Mouse (Mus musculus) frontal cortex, postnatal 10 days (tissue): ENCODE measurements around the gene Tfrc.

Experiments used
- DNase-seq, 2 experiments: peaks; one replicate each; pipeline ENCODE4 v3.0.0; 2022; ENCODE audit warnings: low spot score in 2 of 2, mixed read lengths in 1 of 2

Tfrc gene

DNA sequence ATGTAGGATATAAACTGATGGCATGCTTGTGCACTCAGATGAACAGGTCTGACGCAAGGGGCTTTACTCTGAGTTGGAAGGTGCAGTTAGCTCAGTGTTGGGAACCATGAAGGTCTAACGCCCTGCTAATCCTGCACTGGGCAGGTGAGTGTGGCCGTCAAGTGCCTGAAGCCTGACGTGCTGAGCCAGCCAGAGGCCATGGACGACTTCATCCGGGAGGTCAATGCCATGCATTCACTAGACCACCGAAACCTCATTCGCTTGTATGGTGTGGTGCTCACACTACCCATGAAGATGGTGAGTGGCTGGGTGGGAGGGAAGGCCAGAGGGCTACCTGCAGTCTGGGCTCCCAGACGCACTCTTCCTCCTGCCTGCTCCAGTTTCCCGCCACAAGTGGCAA, 60.5 kb downstream of the Tfrc start:
- DNase-seq = no peak

DNA sequence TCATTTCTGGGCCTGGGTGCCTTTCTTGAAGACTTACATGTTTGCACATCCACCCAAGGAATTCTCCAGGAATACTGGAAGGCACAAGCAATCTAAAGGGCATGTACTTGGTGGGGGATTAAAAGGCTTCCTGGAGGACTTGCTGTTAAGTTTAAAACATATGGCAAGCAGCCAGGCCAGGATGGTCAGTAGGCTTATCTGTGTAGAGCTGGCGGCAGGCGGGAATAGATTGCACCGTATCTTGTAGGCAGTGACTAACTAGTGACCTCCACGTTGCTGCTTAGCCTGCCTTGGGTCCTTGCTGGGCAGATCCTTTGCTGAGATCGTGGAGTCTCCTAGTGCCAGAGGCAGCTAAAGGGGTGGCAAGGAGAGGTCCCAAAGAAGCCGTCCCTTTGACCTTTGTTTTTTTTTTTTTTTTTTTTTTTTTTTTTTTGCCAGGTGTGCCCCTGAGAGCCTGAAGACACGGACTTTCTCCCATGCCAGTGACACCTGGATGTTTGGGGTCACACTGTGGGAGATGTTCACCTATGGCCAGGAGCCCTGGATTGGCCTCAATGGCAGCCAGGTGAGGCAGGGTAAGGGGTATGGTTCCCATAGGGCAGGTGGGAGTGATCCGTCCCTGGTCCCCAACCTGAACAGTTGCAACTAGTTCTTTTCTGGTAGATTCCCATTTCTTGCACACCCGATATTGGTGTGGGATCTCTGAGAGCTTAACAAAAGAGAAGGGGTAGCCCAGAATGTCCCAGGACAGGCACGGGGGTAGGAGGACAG, 61.8 kb downstream of the Tfrc start:
- no peak for DNase-seq

DNA sequence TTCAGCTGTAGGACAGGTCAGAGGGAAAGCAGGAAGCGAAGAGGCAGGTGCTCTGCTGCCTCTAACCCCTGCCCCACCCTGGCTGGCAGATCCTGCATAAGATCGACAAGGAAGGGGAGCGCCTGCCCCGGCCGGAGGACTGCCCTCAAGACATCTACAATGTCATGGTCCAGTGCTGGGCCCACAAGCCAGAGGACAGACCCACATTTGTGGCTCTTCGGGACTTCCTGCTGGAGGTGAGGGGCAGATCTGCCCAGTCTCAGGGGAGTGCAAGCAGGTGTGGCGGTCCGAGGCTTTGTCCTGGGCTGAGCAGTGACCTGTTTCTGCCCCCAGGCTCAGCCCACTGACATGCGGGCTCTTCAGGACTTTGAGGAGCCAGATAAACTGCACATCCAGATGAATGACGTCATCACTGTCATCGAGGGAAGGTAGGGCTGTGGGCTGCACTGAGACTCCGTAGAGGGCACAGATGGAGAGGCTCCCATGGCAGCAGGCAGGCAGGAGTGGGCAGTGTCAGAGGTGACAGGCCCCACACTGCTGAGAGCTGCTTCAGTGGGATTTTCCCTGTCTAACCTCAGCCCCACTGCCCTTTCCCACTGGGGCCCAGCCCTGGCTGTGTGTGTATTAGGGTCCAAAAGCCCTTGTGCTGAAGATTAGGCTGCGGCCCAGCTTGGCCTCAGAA, 62.6 kb downstream of the Tfrc start:
- no peak for DNase-seq

DNA sequence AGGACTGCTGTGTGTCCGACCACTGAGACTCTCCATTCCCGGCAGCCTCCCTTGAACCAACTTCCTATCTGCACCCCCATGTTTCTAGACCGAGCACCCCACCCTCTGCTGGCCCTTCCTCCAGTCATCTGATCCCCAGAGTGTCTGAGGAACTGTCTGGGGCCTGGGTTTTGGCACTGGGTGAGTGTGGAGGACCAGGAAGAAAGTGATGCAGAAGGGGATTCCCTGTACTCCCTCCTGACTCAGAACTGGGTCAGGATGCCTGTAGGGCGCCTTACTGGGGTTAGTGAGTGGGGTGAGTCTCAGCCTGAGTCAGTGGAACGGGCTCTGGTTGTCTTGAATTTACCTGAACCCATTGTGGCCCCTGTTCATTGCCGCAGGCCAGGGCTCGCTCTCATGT, 63.5 kb downstream of the Tfrc start:
- DNase-seq = no peak

- no peak for DNase-seq
Measured at GRCm38 (mm10) chr16:32672861-32673560, 64.3 kb downstream of the Tfrc start.

DNA sequence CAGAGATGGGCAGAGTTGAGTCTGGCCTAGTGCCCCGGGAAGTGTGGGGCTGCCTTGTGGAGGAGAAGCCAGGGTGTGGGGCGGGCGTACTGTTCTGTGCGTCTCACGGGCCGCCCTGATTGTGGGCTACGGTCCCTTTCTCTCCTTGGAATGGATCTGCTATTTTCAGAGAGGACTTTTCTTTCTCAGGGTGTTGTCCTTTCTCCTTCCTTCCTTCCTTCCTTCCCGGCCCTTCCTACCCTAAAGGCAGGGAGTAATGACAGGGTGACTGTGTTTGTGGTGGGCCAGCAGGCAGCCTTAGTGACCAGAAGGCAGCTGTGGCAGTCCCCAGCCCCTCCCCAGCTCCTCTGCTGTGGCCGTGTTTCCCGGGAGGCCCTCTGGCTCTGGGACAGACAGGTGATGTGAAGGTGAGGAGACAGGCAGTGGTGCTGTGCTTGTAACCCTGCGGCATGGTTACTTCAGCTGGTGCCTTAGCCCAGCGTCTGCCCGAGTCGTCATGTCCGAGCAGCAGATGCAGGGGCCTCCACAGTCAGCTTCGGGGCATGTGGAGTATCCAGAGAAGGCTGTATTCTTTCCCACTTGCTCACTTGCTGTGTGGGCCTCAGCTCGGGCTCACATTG, 65.5 kb downstream of the Tfrc start:
- no peak for DNase-seq

DNA sequence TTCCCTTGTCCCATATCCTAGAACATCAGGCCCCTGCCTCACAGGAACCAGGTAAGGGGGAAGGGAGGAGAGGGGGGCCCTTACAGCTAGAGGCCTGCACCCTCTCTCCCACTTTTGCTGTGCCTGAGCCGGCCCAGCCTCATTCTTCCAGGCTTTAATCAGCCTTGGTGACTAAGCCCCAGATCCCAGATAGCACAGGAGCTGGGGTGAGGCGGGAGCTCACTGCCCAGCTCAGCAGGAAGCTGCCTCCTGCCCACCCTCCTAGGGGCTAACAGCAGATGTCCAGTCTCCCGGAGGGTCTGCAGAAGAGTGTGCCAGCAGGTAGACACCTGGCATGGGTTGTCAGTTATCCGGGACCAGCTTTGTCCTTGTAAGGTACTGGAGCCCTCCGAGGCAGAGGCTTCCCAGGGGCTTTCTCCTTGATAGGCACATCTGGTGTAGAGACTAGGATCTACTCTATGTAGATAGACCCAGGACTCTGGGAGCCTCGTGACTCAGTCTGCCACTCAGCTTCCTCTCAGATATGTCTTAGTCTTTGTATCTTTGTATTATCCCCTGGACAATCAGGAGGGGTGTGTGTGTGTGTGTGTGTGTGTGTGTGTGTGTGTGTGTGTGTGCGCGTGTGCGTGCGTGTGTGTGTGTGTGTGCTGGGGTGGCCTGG, 68.5 kb downstream of the Tfrc start:
- DNase-seq = no peak

- DNase-seq = no peak
Measured at GRCm38 (mm10) chr16:32677903-32678302, 69.2 kb downstream of the Tfrc start.

GRCm38 (mm10) chr16:32678812-32679211, 70.1 kb downstream of the Tfrc start:
- DNase-seq = no peak

DNA sequence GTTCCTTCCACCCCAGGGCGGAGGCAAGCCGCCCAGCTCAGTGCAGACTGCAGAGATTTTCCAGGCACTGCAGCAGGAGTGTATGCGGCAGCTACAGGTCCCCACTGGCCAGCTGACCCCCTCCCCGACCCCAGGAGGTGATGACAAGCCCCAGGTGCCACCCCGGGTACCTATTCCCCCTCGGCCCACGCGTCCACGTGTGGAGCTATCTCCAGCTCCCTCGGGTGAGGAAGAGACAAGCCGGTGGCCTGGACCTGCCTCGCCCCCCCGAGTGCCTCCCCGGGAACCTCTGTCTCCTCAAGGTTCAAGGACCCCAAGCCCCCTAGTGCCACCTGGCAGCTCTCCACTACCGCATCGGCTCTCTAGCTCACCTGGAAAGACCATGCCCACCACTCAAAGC, 71.3 kb downstream of the Tfrc start:
- peak in 1 of 2 experiments; percentile 9 for DNase-seq

- DNase-seq = no peak
Measured at GRCm38 (mm10) chr16:32680806-32681205, 72.1 kb downstream of the Tfrc start.

DNA sequence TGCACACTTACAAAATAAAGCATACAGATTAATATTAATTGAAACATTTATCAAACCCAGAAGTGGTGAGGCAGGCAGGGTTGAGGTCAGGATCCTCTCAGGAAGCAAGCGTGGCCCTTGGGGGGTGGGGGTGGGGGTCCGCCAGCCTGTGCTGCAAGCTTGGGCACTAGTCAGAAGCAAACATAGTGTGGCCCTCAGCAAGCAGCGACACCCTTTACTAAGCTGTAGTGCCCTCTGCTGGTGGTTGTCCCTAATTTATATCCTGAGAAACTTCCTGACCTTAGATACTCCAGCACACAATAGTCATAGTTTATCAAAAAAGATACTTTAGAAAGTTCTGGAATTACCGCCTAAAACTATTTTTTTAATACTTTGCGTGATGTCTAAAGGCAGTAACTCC, 73.5 kb downstream of the Tfrc start:
- DNase-seq = peak in 1 of 2 experiments; percentile 42
